Mouse (Mus musculus) embryo, embryonic 9.5 days (tissue): Measurements from ENCODE around the gene Rbbp6.

ENCODE experiments used
- DNase-seq: peaks from one replicate; pipeline ENCODE4 v3.0.0-alpha.2; 2017; ENCODE audit errors: extremely low spot score

The Rbbp6 gene

GRCm38 (mm10) chr7:123046473-123047091 lies 81.1 kb downstream of the Rbbp6 start:
- DNase-seq = no peak
